In the genomic region with DNA sequence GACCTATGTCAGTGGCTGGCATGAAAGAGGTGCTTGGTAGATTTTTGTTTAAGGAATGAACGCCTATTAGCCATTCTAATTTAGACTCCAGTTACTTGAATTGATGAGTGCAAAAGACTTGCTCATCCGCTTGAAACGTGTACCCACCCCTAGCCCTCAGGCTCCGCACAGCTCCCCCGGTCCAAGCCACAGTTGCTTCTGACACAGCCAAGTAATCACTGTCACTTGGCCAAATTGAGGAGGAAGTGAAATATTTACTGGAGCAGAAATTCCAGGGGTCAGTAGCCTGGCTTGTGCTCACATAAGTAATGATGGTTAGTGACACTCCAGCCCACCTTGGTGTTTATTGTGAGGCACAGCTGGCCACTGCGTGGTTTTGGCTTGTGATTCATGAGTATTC, we compare ENCODE assay signal across 8 mouse cellular contexts.
DNase-seq lines count a peak whose midpoint lies in the region; ATAC-seq and TF ChIP-seq lines count a peak whose summit lies in the region.

No protein-coding gene starts in this region.

- DNase-seq in left cerebral cortex, postnatal 4 days = peak; percentile 64
- DNase-seq in left cerebral cortex, postnatal 25 days (ENCODE audit: low spot score in 2 of 2) = no peak
- DNase-seq in forebrain, postnatal 0 days = no peak
- DNase-seq in layer of hippocampus, adult 8-10 months (ENCODE audit: low spot score in 2 of 2) = no peak
- no peak for DNase-seq in frontal cortex, postnatal 25 days (ENCODE audit: low spot score in 2 of 2)
- no peak for DNase-seq in gastrocnemius, adult 18-20 months (ENCODE audit: low spot score)

- H3K36me3 ChIP-seq in forebrain, postnatal 0 days (ENCODE audit: insufficient read depth) = no peaks in the 10 kb centered on the region
- H3K36me3 ChIP-seq in kidney, embryonic 16.5 days (ENCODE audit: insufficient read depth, low read length) = no peaks in the 10 kb centered on the region
- H3K36me3 ChIP-seq in midbrain, embryonic 15.5 days (replicated peaks) = no peaks in the 10 kb centered on the region

- WGBS in forebrain, postnatal 0 days = 39% methylated on average over 6 of the region's 6 CpGs
- WGBS in kidney, embryonic 16.5 days = 14% methylated on average over 6 of the region's 6 CpGs
- 44% methylated on average over 6 of the region's 6 CpGs for WGBS in midbrain, embryonic 15.5 days

- no peaks in the 10 kb centered on the region for H3K9me3 ChIP-seq in forebrain, postnatal 0 days (ENCODE audit: low read length)
- H3K9me3 ChIP-seq in kidney, embryonic 16.5 days (ENCODE audit: low read length) = no peaks in the 10 kb centered on the region
- no peaks in the 10 kb centered on the region for H3K9me3 ChIP-seq in midbrain, embryonic 15.5 days

- peak overlapping the region; percentile 28 for H3K4me2 ChIP-seq in forebrain, postnatal 0 days (ENCODE audit: low read depth)
- H3K4me2 ChIP-seq in kidney, embryonic 16.5 days (replicated peaks; ENCODE audit: low read depth, low read length) = peak overlapping the region; percentile 44
- H3K4me2 ChIP-seq in midbrain, embryonic 15.5 days = peak overlapping the region; percentile 31; the same call in 1 of the 2 replicates

- intact Hi-C loops in left cerebral cortex, postnatal 4 days (cut with DNase I) = no loop called here
- intact Hi-C loops in left cerebral cortex, postnatal 25 days (cut with DNase I) = no loop called here

- no peak overlapping the region for H3K27ac ChIP-seq in forebrain, postnatal 0 days (ENCODE audit: low read depth, low read length)
- peak overlapping the region; percentile 70 for H3K27ac ChIP-seq in kidney, embryonic 16.5 days (ENCODE audit: low read length)
- peak overlapping the region; percentile 62 for H3K27ac ChIP-seq in midbrain, embryonic 15.5 days

- no peak overlapping the region for H3K4me3 ChIP-seq in forebrain, postnatal 0 days (ENCODE audit: low read depth, low read length)
- H3K4me3 ChIP-seq in kidney, embryonic 16.5 days (ENCODE audit: low read length) = no peak overlapping the region
- no peak overlapping the region for H3K4me3 ChIP-seq in midbrain, embryonic 15.5 days

- no peak for ATAC-seq in forebrain, postnatal 0 days
- peak; percentile 60; the same call in 1 of the 2 replicates for ATAC-seq in kidney, embryonic 16.5 days (ENCODE audit: low FRiP score, low TSS enrichment)
- ATAC-seq in midbrain, embryonic 15.5 days (replicated peaks) = 0 out of 2 replicates have a peak, but pooled peaks have one; percentile 40

- H3K9ac ChIP-seq in forebrain, postnatal 0 days = 0 out of 2 replicates have a peak overlapping the region, but pooled peaks have one; percentile 18
- no peak overlapping the region for H3K9ac ChIP-seq in kidney, embryonic 16.5 days (replicated peaks; ENCODE audit: low read length)
- H3K9ac ChIP-seq in midbrain, embryonic 15.5 days = no peak overlapping the region

- TF ChIP-seq CTCF in forebrain, postnatal 0 days (IDR thresholded peaks at IDR 0.05; ENCODE audit: low read depth) = no peak

- H3K4me1 ChIP-seq in forebrain, postnatal 0 days (ENCODE audit: insufficient read depth) = 0 out of 2 replicates have a peak, but pooled peaks cover 4% of the 10 kb centered on the region
- peaks cover 29% of the 10 kb centered on the region for H3K4me1 ChIP-seq in kidney, embryonic 16.5 days (ENCODE audit: insufficient read depth, low read length)
- H3K4me1 ChIP-seq in midbrain, embryonic 15.5 days = peaks cover 28% of the 10 kb centered on the region

- no peaks in the 10 kb centered on the region for H3K27me3 ChIP-seq in forebrain, postnatal 0 days (ENCODE audit: insufficient read depth, low read length)
- no peaks in the 10 kb centered on the region for H3K27me3 ChIP-seq in kidney, embryonic 16.5 days (ENCODE audit: insufficient read depth, low read length)
- H3K27me3 ChIP-seq in midbrain, embryonic 15.5 days (replicated peaks) = no peaks in the 10 kb centered on the region
